Mouse (Mus musculus): ENCODE data around the gene Flnc. TPM values are rescaled to one million over a fixed set of nuclear protein-coding genes. Genes with fewer than 3 reads are reported as not detected.

Flnc gene
- polyA plus RNA-seq, 1 experiment from 2014 or later: 6.8 TPM

DNA sequence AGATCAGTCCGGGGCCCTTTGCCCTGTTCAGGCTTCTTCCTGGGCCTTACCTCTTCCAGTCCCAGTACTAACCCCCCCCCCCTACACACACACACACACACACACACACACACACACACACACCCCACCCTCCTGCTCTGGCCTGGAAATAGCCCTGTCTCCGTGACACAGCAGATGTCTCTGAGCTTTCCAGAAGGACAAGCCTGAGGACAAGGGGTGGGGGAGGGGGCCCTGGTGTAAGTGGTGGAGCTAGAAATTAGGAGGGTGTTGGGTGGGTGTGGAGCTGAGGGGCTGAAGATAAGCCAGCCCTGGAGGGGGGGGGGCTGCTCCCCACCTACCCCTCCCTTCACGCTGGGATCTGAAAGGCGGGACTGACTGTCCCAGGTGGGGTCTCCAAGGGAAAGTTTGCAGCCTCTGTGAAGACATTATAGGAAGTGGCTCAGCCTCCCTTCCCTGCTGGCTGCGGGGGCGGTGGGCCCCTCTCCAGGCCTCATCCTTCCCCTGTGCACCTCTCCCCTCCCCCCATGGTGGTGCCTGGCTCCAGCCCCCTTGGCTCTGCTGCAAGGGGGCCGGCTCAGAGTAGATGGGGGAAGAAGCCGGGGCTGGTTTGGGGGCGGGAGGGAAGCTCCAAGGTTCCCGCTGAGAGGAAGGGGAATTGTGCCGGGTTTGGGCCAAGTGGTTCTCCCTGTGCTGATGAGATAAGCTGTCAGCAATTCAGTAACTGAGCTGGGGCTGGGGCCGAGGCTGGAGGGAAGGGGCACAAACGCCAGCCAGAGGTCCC lies 2.0 kb downstream of the Flnc start:
- peaks cover 43% of the 10 kb centered on the region for H3K4me1 ChIP-seq (replicated peaks; ENCODE audit: control insufficient read depth, insufficient read depth, low read length)
- peak overlapping the region; percentile 16; the same call in 1 of the 2 replicates for H3K9ac ChIP-seq
- peak; percentile 44 for ATAC-seq (ENCODE audit: low FRiP score)
- H3K27me3 ChIP-seq (ENCODE audit: control insufficient read depth, insufficient read depth, low read length): peaks cover 42% of the 10 kb centered on the region
- no peaks in the 10 kb centered on the region for H3K9me3 ChIP-seq (ENCODE audit: control insufficient read depth, low read length)
- H3K4me2 ChIP-seq (replicated peaks): peak overlapping the region; percentile 67
- DNase-seq (ENCODE audit: low spot score): peak; percentile 50
- WGBS: 6% methylated on average over 13 of the region's 13 CpGs
- no peaks in the 10 kb centered on the region for H3K36me3 ChIP-seq (replicated peaks; ENCODE audit: control insufficient read depth, insufficient read depth)
- H3K4me3 ChIP-seq (replicated peaks; ENCODE audit: low read length): peak overlapping the region; percentile 39
- H3K27ac ChIP-seq: peak overlapping the region; percentile 82

DNA sequence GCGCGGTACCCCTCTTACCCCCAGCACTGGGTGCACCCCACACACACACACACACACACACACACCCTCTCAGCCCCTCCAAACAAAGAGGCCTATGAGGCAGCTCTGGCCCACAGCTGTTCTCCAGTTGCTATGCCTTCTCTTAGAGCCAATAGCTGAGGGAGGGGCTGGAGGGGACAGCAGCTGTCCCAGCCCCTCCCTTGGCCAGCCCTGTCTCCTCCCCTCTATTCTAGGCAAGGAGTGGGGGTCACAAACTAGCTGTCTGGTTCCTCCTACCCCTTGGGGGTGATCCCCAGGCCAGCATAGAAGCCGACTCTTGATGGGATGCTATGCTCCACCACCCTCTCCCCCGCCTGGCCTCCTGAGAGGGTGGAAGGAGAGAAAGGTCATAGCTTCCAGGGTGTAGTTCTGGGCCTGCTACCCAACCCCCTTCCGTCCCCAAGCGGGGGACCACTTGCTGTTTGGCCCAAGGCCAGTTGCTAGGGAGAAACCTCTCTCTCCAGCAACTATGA lies 2.9 kb downstream of the Flnc start:
- peak; percentile 52 for DNase-seq (ENCODE audit: low spot score)
- Histone ChIP-seq H3K36me3 (replicated peaks; ENCODE audit: control insufficient read depth, insufficient read depth) (no peaks in the 10 kb centered on the region), H3K27me3 (ENCODE audit: control insufficient read depth, insufficient read depth, low read length) (peaks cover 38% of the 10 kb centered on the region), H3K9me3 (ENCODE audit: control insufficient read depth, low read length) (no peaks in the 10 kb centered on the region), H3K4me2 (replicated peaks) (peak overlapping the region; percentile 67), H3K4me1 (replicated peaks; ENCODE audit: control insufficient read depth, insufficient read depth, low read length) (peaks cover 43% of the 10 kb centered on the region), H3K4me3 (replicated peaks; ENCODE audit: low read length) (peak overlapping the region; percentile 39; the same call in 1 of the 2 replicates), H3K9ac (0 out of 2 replicates have a peak overlapping the region, but pooled peaks have one; percentile 16), H3K27ac (peak overlapping the region; percentile 82)
- peak; percentile 47; the same call in 1 of the 2 replicates for ATAC-seq (ENCODE audit: low FRiP score)
- 3% methylated on average over 6 of the region's 6 CpGs for WGBS

DNA sequence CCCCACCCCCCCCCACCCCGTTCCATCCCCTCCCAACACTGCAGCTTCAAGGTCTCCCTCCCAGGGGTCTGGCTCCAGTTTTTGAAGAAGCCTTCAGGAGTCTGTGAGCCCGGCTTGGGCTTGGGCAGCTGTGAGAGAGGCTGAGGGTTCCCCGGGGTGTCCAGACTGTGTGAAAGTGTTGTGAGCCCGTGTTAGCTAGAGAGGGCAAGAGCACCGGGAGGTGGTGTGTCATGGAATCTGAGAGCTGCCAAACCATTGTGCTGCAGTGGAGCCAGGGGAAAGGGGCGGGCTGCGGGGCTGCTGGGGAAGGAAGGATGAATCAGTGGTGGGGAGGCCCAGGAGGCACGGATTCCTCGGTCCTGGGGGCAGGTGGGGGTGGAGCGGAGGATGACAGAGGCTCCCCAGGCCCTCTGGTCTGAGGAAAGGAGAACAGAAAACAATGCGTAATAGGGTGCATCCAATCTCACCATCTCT lies 3.4 kb downstream of the Flnc start:
- Histone ChIP-seq H3K4me2 (replicated peaks) (peak overlapping the region; percentile 67), H3K9ac (no peak overlapping the region), H3K27ac (peak overlapping the region; percentile 60), H3K9me3 (ENCODE audit: control insufficient read depth, low read length) (no peaks in the 10 kb centered on the region), H3K36me3 (replicated peaks; ENCODE audit: control insufficient read depth, insufficient read depth) (no peaks in the 10 kb centered on the region), H3K4me3 (replicated peaks; ENCODE audit: low read length) (no peak overlapping the region), H3K27me3 (ENCODE audit: control insufficient read depth, insufficient read depth, low read length) (peaks cover 38% of the 10 kb centered on the region), H3K4me1 (replicated peaks; ENCODE audit: control insufficient read depth, insufficient read depth, low read length) (peaks cover 43% of the 10 kb centered on the region)
- ATAC-seq (ENCODE audit: low FRiP score) (peak; percentile 41), DNase-seq (ENCODE audit: low spot score) (no peak)
- WGBS: 2% methylated on average over 11 of the region's 11 CpGs

DNA sequence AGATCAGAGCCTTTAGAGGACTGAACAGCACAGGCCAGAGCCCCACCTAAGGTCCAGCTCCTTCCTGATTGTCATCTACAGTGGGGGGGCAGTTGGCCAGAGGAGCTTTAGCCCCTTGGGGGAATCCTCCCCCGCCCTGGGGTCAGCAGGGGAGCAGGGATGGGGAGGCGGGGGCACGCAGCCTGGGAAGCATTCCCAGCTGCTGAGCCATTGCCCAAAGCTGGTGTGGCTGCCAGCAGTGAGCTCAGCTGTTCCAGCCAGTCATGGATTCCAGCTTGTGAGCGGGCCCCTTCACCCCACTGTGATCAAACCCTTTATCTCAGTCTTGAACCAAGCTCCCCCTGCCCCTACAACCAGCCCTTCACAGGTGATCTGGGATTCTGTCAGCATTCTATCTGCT lies 6.2 kb downstream of the Flnc start:
- no peak for DNase-seq (ENCODE audit: low spot score)
- Histone ChIP-seq H3K9me3 (ENCODE audit: control insufficient read depth, low read length) (no peaks in the 10 kb centered on the region), H3K4me3 (replicated peaks; ENCODE audit: low read length) (no peak overlapping the region), H3K9ac (no peak overlapping the region), H3K27ac (no peak overlapping the region), H3K4me2 (replicated peaks) (no peak overlapping the region), H3K36me3 (replicated peaks; ENCODE audit: control insufficient read depth, insufficient read depth) (0 out of 2 replicates have a peak, but pooled peaks cover 6% of the 10 kb centered on the region), H3K27me3 (ENCODE audit: control insufficient read depth, insufficient read depth, low read length) (peaks cover 11% of the 10 kb centered on the region; the same call in 1 of the 2 replicates), H3K4me1 (replicated peaks; ENCODE audit: control insufficient read depth, insufficient read depth, low read length) (peaks cover 28% of the 10 kb centered on the region)
- no peak for ATAC-seq (ENCODE audit: low FRiP score)
- 69% methylated on average over 4 of the region's 4 CpGs for WGBS

DNA sequence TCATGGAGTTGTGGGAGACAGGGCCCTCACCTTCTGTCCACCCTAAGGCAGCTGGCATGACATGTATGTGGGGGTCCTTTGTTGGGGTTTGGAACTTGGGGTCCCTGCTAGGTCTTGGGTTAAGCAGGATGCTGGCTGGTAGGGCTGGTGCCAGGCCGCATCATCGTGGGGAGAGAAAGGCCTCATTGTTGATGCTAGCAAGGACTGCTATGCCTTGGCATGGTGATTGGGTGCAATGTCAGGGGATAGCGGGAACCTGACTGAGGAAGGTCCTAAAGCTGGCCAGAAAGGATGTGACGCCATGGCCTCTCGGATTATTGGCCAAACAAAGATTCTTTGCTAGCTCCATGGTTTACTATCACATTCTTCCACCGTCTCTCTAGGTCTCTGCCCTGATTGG lies 6.7 kb downstream of the Flnc start:
- 0 out of 2 replicates have a peak, but pooled peaks cover 7% of the 10 kb centered on the region for H3K36me3 ChIP-seq (replicated peaks; ENCODE audit: control insufficient read depth, insufficient read depth)
- 93% methylated on average over 6 of the region's 6 CpGs for WGBS
- DNase-seq (ENCODE audit: low spot score) (no peak), ATAC-seq (ENCODE audit: low FRiP score) (no peak)
- H3K27ac ChIP-seq: no peak overlapping the region
- H3K27me3 ChIP-seq (ENCODE audit: control insufficient read depth, insufficient read depth, low read length): peaks cover 5% of the 10 kb centered on the region; the same call in 1 of the 2 replicates
- H3K9ac ChIP-seq: no peak overlapping the region
- H3K4me3 ChIP-seq (replicated peaks; ENCODE audit: low read length): no peak overlapping the region
- H3K4me2 ChIP-seq (replicated peaks): no peak overlapping the region
- H3K4me1 ChIP-seq (replicated peaks; ENCODE audit: control insufficient read depth, insufficient read depth, low read length): peaks cover 24% of the 10 kb centered on the region
- no peaks in the 10 kb centered on the region for H3K9me3 ChIP-seq (ENCODE audit: control insufficient read depth, low read length)

DNA sequence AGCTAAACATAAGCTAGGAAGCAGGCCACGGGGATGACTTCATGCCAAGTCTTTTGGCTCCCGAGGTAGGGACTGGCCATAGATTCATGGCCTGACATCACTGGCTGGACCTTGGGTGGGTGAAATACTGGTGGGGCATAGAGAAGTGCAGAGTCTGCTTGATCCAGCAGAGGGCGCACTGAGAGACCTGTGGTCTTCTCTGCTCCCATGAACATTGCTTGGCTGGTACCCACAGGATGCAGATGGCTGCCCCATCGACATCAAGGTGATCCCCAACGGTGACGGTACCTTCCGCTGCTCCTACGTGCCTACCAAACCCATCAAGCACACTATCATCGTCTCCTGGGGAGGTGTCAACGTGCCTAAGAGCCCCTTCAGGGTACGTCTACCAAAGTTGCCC lies 11.7 kb downstream of the Flnc start:
- Histone ChIP-seq H3K36me3 (replicated peaks; ENCODE audit: control insufficient read depth, insufficient read depth) (peaks cover 10% of the 10 kb centered on the region; the same call in 1 of the 2 replicates), H3K4me2 (replicated peaks) (no peak overlapping the region), H3K4me3 (replicated peaks; ENCODE audit: low read length) (no peak overlapping the region), H3K4me1 (replicated peaks; ENCODE audit: control insufficient read depth, insufficient read depth, low read length) (no peaks in the 10 kb centered on the region), H3K9ac (no peak overlapping the region), H3K27ac (no peak overlapping the region), H3K27me3 (ENCODE audit: control insufficient read depth, insufficient read depth, low read length) (no peaks in the 10 kb centered on the region), H3K9me3 (ENCODE audit: control insufficient read depth, low read length) (no peaks in the 10 kb centered on the region)
- ATAC-seq (ENCODE audit: low FRiP score): no peak
- 72% methylated on average over 11 of the region's 11 CpGs for WGBS
- DNase-seq (ENCODE audit: low spot score): no peak

DNA sequence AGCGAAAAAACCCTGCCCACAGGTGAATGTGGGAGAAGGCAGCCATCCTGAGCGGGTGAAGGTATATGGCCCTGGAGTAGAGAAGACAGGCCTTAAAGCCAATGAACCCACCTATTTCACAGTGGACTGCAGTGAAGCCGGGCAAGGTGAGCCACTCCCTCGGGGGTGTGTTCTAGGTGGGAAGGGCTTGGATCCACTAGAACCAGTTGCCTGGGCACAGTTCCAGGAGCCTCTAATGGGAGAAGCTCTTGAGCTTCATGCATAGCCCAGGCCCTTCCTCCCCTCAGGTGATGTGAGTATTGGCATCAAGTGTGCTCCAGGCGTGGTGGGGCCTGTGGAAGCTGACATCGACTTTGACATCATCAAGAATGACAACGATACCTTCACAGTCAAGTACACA lies 12.3 kb downstream of the Flnc start:
- WGBS: 91% methylated on average over 7 of the region's 7 CpGs
- ATAC-seq (ENCODE audit: low FRiP score): no peak
- Histone ChIP-seq H3K4me2 (replicated peaks) (no peak overlapping the region), H3K9me3 (ENCODE audit: control insufficient read depth, low read length) (no peaks in the 10 kb centered on the region), H3K27ac (no peak overlapping the region), H3K4me3 (replicated peaks; ENCODE audit: low read length) (no peak overlapping the region), H3K27me3 (ENCODE audit: control insufficient read depth, insufficient read depth, low read length) (no peaks in the 10 kb centered on the region), H3K36me3 (replicated peaks; ENCODE audit: control insufficient read depth, insufficient read depth) (peaks cover 10% of the 10 kb centered on the region; the same call in 1 of the 2 replicates), H3K9ac (no peak overlapping the region), H3K4me1 (replicated peaks; ENCODE audit: control insufficient read depth, insufficient read depth, low read length) (no peaks in the 10 kb centered on the region)
- no peak for DNase-seq (ENCODE audit: low spot score)

DNA sequence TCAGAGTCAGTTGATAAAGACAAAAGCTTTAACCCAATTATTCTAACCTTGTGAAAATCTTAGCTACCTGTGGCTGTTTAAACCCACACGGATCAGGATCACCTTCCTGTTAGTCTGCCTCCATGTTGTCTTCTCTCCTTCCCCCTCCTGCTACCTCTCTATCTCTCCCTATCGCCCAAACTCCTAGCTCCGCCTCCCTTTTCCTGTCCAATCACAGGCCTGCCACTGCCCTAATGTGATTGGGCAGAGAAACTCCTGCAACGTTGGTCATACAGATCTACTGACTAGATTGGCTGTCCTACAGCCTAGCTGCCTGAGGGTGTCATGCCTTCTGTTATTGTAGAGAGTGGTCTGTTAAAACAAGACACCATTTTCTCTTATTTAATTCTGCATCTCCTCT lies 16.8 kb downstream of the Flnc start:
- H3K9ac ChIP-seq: no peak overlapping the region
- no peak overlapping the region for H3K4me3 ChIP-seq (replicated peaks; ENCODE audit: low read length)
- no peak overlapping the region for H3K27ac ChIP-seq
- no peaks in the 10 kb centered on the region for H3K9me3 ChIP-seq (ENCODE audit: control insufficient read depth, low read length)
- peaks cover 9% of the 10 kb centered on the region; the same call in 1 of the 2 replicates for H3K36me3 ChIP-seq (replicated peaks; ENCODE audit: control insufficient read depth, insufficient read depth)
- H3K27me3 ChIP-seq (ENCODE audit: control insufficient read depth, insufficient read depth, low read length): no peaks in the 10 kb centered on the region
- DNase-seq (ENCODE audit: low spot score): no peak
- no peaks in the 10 kb centered on the region for H3K4me1 ChIP-seq (replicated peaks; ENCODE audit: control insufficient read depth, insufficient read depth, low read length)
- ATAC-seq (ENCODE audit: low FRiP score): no peak
- no peak overlapping the region for H3K4me2 ChIP-seq (replicated peaks)
- 28% methylated on average over 4 of the region's 4 CpGs for WGBS

DNA sequence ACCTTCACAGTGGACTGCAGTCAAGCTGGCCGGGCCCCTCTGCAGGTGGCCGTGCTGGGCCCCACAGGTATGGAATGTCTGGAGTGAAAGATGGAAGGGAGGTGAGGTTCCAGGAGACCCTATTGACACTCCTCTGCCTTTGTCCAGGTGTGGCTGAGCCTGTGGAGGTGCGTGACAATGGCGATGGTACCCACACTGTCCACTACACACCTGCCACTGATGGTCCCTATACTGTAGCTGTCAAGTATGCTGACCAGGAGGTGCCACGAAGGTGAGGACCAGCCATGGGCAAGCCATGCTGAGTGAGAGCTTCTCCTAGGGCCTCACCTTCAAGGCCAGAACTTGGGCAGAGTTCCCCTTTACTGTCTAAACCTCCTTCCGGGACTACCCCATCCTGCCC lies 17.6 kb downstream of the Flnc start:
- H3K27me3 ChIP-seq (ENCODE audit: control insufficient read depth, insufficient read depth, low read length): no peaks in the 10 kb centered on the region
- no peak overlapping the region for H3K27ac ChIP-seq
- H3K36me3 ChIP-seq (replicated peaks; ENCODE audit: control insufficient read depth, insufficient read depth): peaks cover 8% of the 10 kb centered on the region; the same call in 1 of the 2 replicates
- no peak overlapping the region for H3K9ac ChIP-seq
- WGBS: 96% methylated on average over 6 of the region's 6 CpGs
- H3K4me1 ChIP-seq (replicated peaks; ENCODE audit: control insufficient read depth, insufficient read depth, low read length): no peaks in the 10 kb centered on the region
- H3K9me3 ChIP-seq (ENCODE audit: control insufficient read depth, low read length): no peaks in the 10 kb centered on the region
- DNase-seq (ENCODE audit: low spot score): no peak
- H3K4me2 ChIP-seq (replicated peaks): no peak overlapping the region
- H3K4me3 ChIP-seq (replicated peaks; ENCODE audit: low read length): no peak overlapping the region
- ATAC-seq (ENCODE audit: low FRiP score): no peak

Measured in hindbrain, embryonic 14.5 days (tissue).